8 mouse cellular contexts compared by ENCODE assay signal in genomic region chr6:134917087-134917486, GRCm38 (mm10). TPM values are rescaled to one million over a fixed set of nuclear protein-coding genes. Genes with fewer than 3 reads are reported as not detected.
A peak's percentile ranks its signal among the peaks of the same experiment; 100 is the strongest.
DNase-seq lines count a peak whose midpoint lies in the region; ATAC-seq and TF ChIP-seq lines count a peak whose summit lies in the region.

No protein-coding gene starts in this region.

- peak overlapping the region; percentile 43 for H3K4me3 ChIP-seq in intestine, postnatal 0 days (ENCODE audit: low read depth, low read length)
- H3K4me3 ChIP-seq in liver, embryonic 12.5 days: peak overlapping the region; percentile 54

- no peak for ATAC-seq in intestine, postnatal 0 days
- no peak for ATAC-seq in liver, embryonic 12.5 days

- intact Hi-C loops in gastrocnemius, postnatal 36 days (cut with DNase I): loop anchor here (2.0 kb wide), 1 partner anchor 14 kb away; no protein-coding TSS in a partner anchor

- WGBS in intestine, postnatal 0 days: 1% methylated on average over 11 of the region's 11 CpGs
- WGBS in liver, embryonic 12.5 days (ENCODE audit: insufficient replicate concordance): 3% methylated on average over 11 of the region's 11 CpGs

- H3K36me3 ChIP-seq in intestine, postnatal 0 days (ENCODE audit: control insufficient read depth, insufficient read depth): no peaks in the 10 kb centered on the region
- peaks cover 3% of the 10 kb centered on the region; the same call in 1 of the 2 replicates for H3K36me3 ChIP-seq in liver, embryonic 12.5 days

- 0 out of 2 replicates have a peak, but pooled peaks cover 4% of the 10 kb centered on the region for H3K4me1 ChIP-seq in intestine, postnatal 0 days (replicated peaks; ENCODE audit: control insufficient read depth, insufficient read depth, low read length)
- peaks cover 41% of the 10 kb centered on the region for H3K4me1 ChIP-seq in liver, embryonic 12.5 days

- H3K4me2 ChIP-seq in intestine, postnatal 0 days (replicated peaks; ENCODE audit: low read depth): peak overlapping the region; percentile 76
- H3K4me2 ChIP-seq in liver, embryonic 12.5 days: peak overlapping the region; percentile 75

- H3K27ac ChIP-seq in intestine, postnatal 0 days (ENCODE audit: low read depth, low read length): peak overlapping the region; percentile 60; the same call in 1 of the 2 replicates
- no peak overlapping the region for H3K27ac ChIP-seq in liver, embryonic 12.5 days

- H3K27me3 ChIP-seq in intestine, postnatal 0 days (replicated peaks; ENCODE audit: control insufficient read depth, insufficient read depth, low read length): no peaks in the 10 kb centered on the region
- H3K27me3 ChIP-seq in liver, embryonic 12.5 days (replicated peaks): peaks cover 17% of the 10 kb centered on the region

- H3K9ac ChIP-seq in intestine, postnatal 0 days (ENCODE audit: low read depth, low read length): peak overlapping the region; percentile 57
- H3K9ac ChIP-seq in liver, embryonic 12.5 days: peak overlapping the region; percentile 59

- no peak for TF ChIP-seq CTCF in intestine, postnatal 0 days (IDR thresholded peaks at IDR 0.05; ENCODE audit: low read depth)

- peak; percentile 48 to 61 for DNase-seq in right cerebral cortex, postnatal 10 days (ENCODE audit: low spot score in 2 of 2)
- no peak for DNase-seq in right cerebral cortex, postnatal 14 days
- DNase-seq in cerebellum, postnatal 14 days: peak; percentile 50 to 58
- peak; percentile 41 to 56 for DNase-seq in gastrocnemius, postnatal 36 days
- DNase-seq in natural killer cell, adult 2 months (ENCODE audit: low spot score in 2 of 2): peak; percentile 41 to 49
- peak; percentile 72 for DNase-seq in thymus, postnatal 0 days (ENCODE audit: low spot score)

- H3K9me3 ChIP-seq in intestine, postnatal 0 days (ENCODE audit: control insufficient read depth): no peaks in the 10 kb centered on the region
- no peaks in the 10 kb centered on the region for H3K9me3 ChIP-seq in liver, embryonic 12.5 days (replicated peaks)

RNA-seq across cellular contexts. Expression of gene Cdkn1b, which starts 3.1 kb away (rescaled TPM):
- 10 to 100 TPM; 35.3 to 39.5 TPM for total RNA-seq in gastrocnemius, postnatal 36 days (2021)
- polyA plus RNA-seq in intestine, postnatal 0 days (2015; fragmentation: Nextera tagmentation; extraction: Ambion mirVana): 14.8 and 15.3 TPM in 2 replicates
- polyA plus RNA-seq in liver, embryonic 12.5 days (2016; fragmentation: Nextera tagmentation; extraction: Ambion mirVana): 9.5 and 9.9 TPM in 2 replicates
- polyA plus RNA-seq in thymus, postnatal 0 days (2015; fragmentation: Nextera tagmentation; extraction: Ambion mirVana): 53.0 and 58.8 TPM in 2 replicates

RNA-seq across cellular contexts. Expression of gene Gpr19, which starts 18.7 kb away (rescaled TPM):
- 1 to 10 TPM; 3.5 to 4.6 TPM for total RNA-seq in gastrocnemius, postnatal 36 days (2021)
- 6.5 and 7.3 TPM in 2 replicates for polyA plus RNA-seq in intestine, postnatal 0 days (2015; fragmentation: Nextera tagmentation; extraction: Ambion mirVana)
- 7.1 and 8.4 TPM in 2 replicates for polyA plus RNA-seq in liver, embryonic 12.5 days (2016; fragmentation: Nextera tagmentation; extraction: Ambion mirVana)
- polyA plus RNA-seq in thymus, postnatal 0 days (2015; fragmentation: Nextera tagmentation; extraction: Ambion mirVana): 11.8 and 11.9 TPM in 2 replicates
